Mouse (Mus musculus) liver, postnatal 0 days (tissue): ENCODE results near the gene Gm20388.

ENCODE experiments used
- CTCF ChIP-seq: sonication (generic); IDR thresholded peaks from 2 replicates; pipeline ENCODE4 v1.5.1; 2016; ENCODE audit warnings: antibody characterized with exemption, low read depth
- EP300 ChIP-seq: IDR thresholded peaks from 2 replicates; pipeline ENCODE4 v1.6.1; 2016; ENCODE audit warnings: antibody characterized with exemption, low read depth, mild to moderate bottlenecking

GRCm38 (mm10) chr8:121904999-121905398, 1994.4 kb downstream of the Gm20388 start:
- TF ChIP-seq CTCF, result no peak
- TF ChIP-seq EP300, result no peak
